Mouse (Mus musculus) kidney, postnatal 10 days (tissue): Measurements from ENCODE around the gene Esr1.
A peak's percentile ranks its signal among the peaks of the same experiment; 100 is the strongest.

Experiments
- DNase-seq: peaks from one replicate; pipeline ENCODE4 v3.0.0; 2021; ENCODE audit warnings: mixed read lengths

The Esr1 gene

GRCm38 (mm10) chr10:4849881-4850280 is 238.5 kb downstream of the Esr1 start:
- no peak for DNase-seq

- DNase-seq = no peak
These were observed 263.8 kb downstream of the Esr1 start for GRCm38 (mm10) chr10:4875076-4875737.

GRCm38 (mm10) chr10:4881391-4881790 is 270.0 kb downstream of the Esr1 start:
- no peak for DNase-seq

- no peak for DNase-seq
These were observed 274.1 kb downstream of the Esr1 start for GRCm38 (mm10) chr10:4885506-4885905.

GRCm38 (mm10) chr10:4885961-4886360 is 274.6 kb downstream of the Esr1 start:
- no peak for DNase-seq

GRCm38 (mm10) chr10:4893475-4893874 is 282.1 kb downstream of the Esr1 start:
- DNase-seq = no peak

GRCm38 (mm10) chr10:4897789-4898188 is 286.4 kb downstream of the Esr1 start:
- no peak for DNase-seq

- DNase-seq = peak; percentile 15
These were observed 288.9 kb downstream of the Esr1 start for GRCm38 (mm10) chr10:4900324-4900723.

- DNase-seq = no peak
These were observed 297.9 kb downstream of the Esr1 start for GRCm38 (mm10) chr10:4909271-4909670.

GRCm38 (mm10) chr10:4910451-4910850 is 299.1 kb downstream of the Esr1 start:
- DNase-seq = no peak

- no peak for DNase-seq
These were observed 307.7 kb downstream of the Esr1 start for GRCm38 (mm10) chr10:4919046-4919445.

GRCm38 (mm10) chr10:4923616-4924015 is 312.2 kb downstream of the Esr1 start:
- no peak for DNase-seq

- no peak for DNase-seq
These were observed 313.0 kb downstream of the Esr1 start for GRCm38 (mm10) chr10:4924391-4924790.

GRCm38 (mm10) chr10:4943148-4943547 is 331.8 kb downstream of the Esr1 start:
- no peak for DNase-seq

GRCm38 (mm10) chr10:4944725-4945124 is 333.3 kb downstream of the Esr1 start:
- no peak for DNase-seq

GRCm38 (mm10) chr10:4965768-4966167 is 354.4 kb downstream of the Esr1 start:
- DNase-seq = no peak

GRCm38 (mm10) chr10:4971156-4971555 is 359.8 kb downstream of the Esr1 start:
- no peak for DNase-seq

GRCm38 (mm10) chr10:4971586-4971985 is 360.2 kb downstream of the Esr1 start:
- DNase-seq = no peak

- DNase-seq = no peak
These were observed 360.6 kb downstream of the Esr1 start for GRCm38 (mm10) chr10:4972026-4972425.

- no peak for DNase-seq
These were observed 362.9 kb downstream of the Esr1 start for GRCm38 (mm10) chr10:4974246-4974645.

- no peak for DNase-seq
These were observed 365.2 kb downstream of the Esr1 start for GRCm38 (mm10) chr10:4976557-4976956.

GRCm38 (mm10) chr10:4977374-4977773 is 366.0 kb downstream of the Esr1 start:
- DNase-seq = no peak

GRCm38 (mm10) chr10:4983919-4984318 is 372.5 kb downstream of the Esr1 start:
- no peak for DNase-seq

- DNase-seq = no peak
These were observed 382.4 kb downstream of the Esr1 start for GRCm38 (mm10) chr10:4993802-4994201.

GRCm38 (mm10) chr10:4996592-4996991 is 385.2 kb downstream of the Esr1 start:
- no peak for DNase-seq
